Mouse (Mus musculus) bone marrow macrophage, adult 2 months (primary cell): ENCODE measurements around the gene Olfr1346.

Experiments used
- CTCF ChIP-seq: IDR thresholded peaks from 2 replicates; pipeline ENCODE4 v1.5.1; 2012; ENCODE audit warnings: low read depth, mild to moderate bottlenecking, low read length, moderate library complexity
- POLR2A ChIP-seq: IDR thresholded peaks from 2 replicates; pipeline ENCODE4 v1.6.1; 2012; ENCODE audit warnings: mild to moderate bottlenecking, low read depth, low read length, borderline replicate concordance

DNA sequence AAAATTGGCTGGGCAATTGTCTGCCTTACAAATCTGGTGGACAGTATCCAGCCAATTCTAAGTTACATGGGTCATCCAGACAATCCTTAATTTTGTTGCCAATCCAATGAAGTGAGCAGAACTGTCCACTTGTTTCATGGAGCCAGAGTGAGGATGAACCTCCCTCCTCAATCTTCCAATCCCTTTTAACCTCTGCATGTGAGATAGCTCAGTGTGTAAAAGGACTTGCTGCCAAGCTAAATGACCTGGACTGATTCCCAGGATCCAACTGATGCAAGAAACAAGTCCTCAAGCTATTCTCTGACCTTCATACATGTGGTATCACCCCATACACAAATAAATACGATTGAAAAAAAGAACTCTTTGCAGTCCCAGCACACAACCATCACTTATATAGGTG, 54.8 kb downstream of the Olfr1346 start:
- TF ChIP-seq CTCF (no peak), POLR2A (no peak)
